Mouse (Mus musculus): ENCODE measurements around the gene Fam71f2.

DNA sequence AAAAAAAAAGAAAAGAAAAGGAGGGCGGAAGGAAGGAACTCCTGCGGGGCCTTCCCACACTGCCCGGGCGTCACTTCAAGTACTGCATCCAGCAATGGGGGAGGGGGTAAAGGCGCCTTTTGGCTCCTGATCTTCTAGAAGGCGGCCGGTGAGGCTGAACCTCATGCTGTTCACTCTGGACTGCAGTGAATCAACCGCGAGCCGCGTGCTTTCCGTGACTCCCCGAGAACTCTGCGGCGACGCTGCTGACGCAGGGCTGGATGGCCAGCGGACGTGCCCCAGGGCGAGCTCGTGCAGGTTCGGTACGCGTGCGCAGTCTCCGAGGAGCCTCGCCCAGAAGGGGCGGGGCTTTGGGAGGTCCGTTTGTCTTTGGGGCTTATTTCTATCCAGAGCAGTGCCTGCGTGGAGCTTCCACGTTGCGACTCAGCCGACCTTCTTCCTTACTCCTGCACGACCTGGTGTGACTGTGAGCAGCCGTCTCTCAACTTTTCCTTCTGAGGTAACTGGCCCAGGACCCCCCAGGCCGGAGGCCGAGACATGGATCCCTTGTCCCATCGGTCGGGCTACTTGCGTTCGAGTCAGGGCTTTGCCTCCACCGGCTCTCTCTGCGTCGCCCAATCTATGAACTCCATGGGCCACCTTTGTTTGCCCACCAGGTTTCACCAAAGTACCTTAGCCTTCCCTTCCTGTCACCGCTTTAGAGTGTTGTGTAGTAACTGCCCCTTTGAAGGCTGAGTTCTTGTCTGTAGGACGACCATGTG is 6.9 kb upstream of the Fam71f2 start, which contains the start of gene Hilpda:
- no peak for TF ChIP-seq GATA1 (IDR thresholded peaks at IDR 0.05; ENCODE audit: low read length)
- no peak for TF ChIP-seq TAL1 (IDR thresholded peaks at IDR 0.05; ENCODE audit: low read length)
